Mouse (Mus musculus) embryonic facial prominence, embryonic 11.5 days (tissue): Measurements from ENCODE around the gene Synpo2. TPM values are rescaled to one million over a fixed set of nuclear protein-coding genes. Genes with fewer than 3 reads are reported as not detected.

ENCODE experiments used
- ATAC-seq: fragments of 200-750 bp; cut with Nextera tagmentation; replicated peaks from 2 replicates; pipeline ENCODE4 v1.8.0; 2017; ENCODE audit warnings: low read depth; ENCODE audit not compliant: insufficient number of reproducible peaks, low FRiP score, low TSS enrichment
- DNase-seq: peaks from one replicate; pipeline ENCODE4 v3.0.0-alpha.2; 2015; ENCODE audit warnings: low spot score
- H3K27ac ChIP-seq: fragments of 300-500 bp; sonication (generic); replicated peaks from 2 replicates; pipeline ENCODE4 v1.5.1; 2014; ENCODE audit warnings: mild to moderate bottlenecking, low read depth, low read length, control low read depth
- H3K27me3 ChIP-seq: fragments of 300-500 bp; sonication (generic); 2 replicates; pipeline ENCODE4 v1.6.1; 2014; ENCODE audit warnings: mild to moderate bottlenecking, low read length, moderate library complexity, mixed read lengths; ENCODE audit not compliant: control insufficient read depth, insufficient read depth
- H3K36me3 ChIP-seq: fragments of 300-500 bp; sonication (generic); replicated peaks from 2 replicates; pipeline ENCODE4 v1.6.1; 2014; ENCODE audit warnings: low read depth, mild to moderate bottlenecking, low read length, moderate library complexity, mixed read lengths; ENCODE audit not compliant: control insufficient read depth, insufficient read depth
- H3K4me1 ChIP-seq: fragments of 300-500 bp; sonication (generic); 2 replicates; pipeline ENCODE4 v1.6.1; 2014; ENCODE audit warnings: low read length, mixed read lengths; ENCODE audit not compliant: control insufficient read depth, insufficient read depth
- H3K4me2 ChIP-seq: fragments of 300-500 bp; sonication (generic); 2 replicates; pipeline ENCODE4 v1.6.1; 2014; ENCODE audit warnings: low read depth, mild to moderate bottlenecking, control low read depth, low read length, moderate library complexity
- H3K4me3 ChIP-seq: fragments of 300-500 bp; sonication (generic); 2 replicates; pipeline ENCODE4 v1.5.1; 2014; ENCODE audit warnings: low read depth, low read length, control low read depth
- H3K9ac ChIP-seq: fragments of 300-500 bp; sonication (generic); replicated peaks from 2 replicates; pipeline ENCODE4 v1.6.1; 2014; ENCODE audit warnings: mild to moderate bottlenecking, control low read depth, low read length
- H3K9me3 ChIP-seq: fragments of 300-500 bp; sonication (generic); replicated peaks from 2 replicates; pipeline ENCODE4 v1.6.1; 2016; ENCODE audit warnings: mild to moderate bottlenecking, low read length, inconsistent platforms, mixed read lengths; ENCODE audit not compliant: control insufficient read depth
- WGBS: fragments of 180-500 bp; shearing (Covaris S2); extraction: QIAGEN DNeasy Blood & Tissue Kit; methylation state at CpG from one replicate; pipeline ENCODE4 v1.1.7; 2014; 5-methylcytosine and 5-hydroxymethylcytosine counted together
- polyA plus RNA-seq: library from polyadenylated mRNA; unstranded; fragments of >200 nt; fragmentation: Nextera tagmentation; extraction: Ambion mirVana; gene quantifications from 2 replicates; pipeline ENCODE4 v1.2.1, GENCODE M21; 2014

Gene Synpo2
- polyA plus RNA-seq, 1 experiment from 2014 or later = 6.5 TPM

DNA sequence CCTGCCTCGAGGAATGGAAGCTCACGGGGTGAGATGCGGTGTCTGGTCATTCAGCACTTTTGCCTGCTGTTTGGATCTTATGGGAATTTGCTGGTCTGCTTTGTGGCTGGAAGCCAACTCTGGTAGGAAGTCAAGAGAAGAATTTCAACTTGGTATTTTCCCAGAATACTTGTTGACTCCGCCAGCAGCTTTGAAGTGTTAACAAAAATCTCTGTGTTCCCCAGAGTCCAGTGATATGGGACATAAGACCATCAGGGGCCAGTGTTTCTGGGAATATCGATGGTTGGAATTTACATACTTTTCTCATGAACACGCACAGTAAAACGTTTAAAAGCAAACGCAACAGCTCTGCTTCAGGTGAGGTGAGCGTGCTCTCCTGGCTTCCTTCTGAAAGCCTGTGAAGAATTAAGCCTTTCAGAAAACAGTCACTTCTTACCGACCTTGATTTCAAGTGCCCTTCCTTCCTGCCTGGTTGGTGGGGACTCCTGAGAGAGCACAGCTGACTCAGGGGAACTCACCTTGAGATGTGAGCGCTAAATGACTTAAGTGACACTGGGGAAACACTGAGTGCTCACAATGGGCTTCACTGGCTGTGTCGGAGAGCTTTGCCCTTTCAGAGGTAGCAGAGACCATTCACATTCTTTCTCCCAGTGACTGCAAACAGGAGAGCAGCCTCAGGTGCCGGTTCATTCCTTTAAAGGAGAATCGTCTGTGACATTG, 128.0 kb downstream of the Synpo2 start:
- ATAC-seq = no peak
- Histone ChIP-seq H3K4me1 (no peaks in the 10 kb centered on the region), H3K4me2 (no peak overlapping the region), H3K4me3 (no peak overlapping the region), H3K9me3 (no peaks in the 10 kb centered on the region), H3K36me3 (no peaks in the 10 kb centered on the region), H3K27ac (no peak overlapping the region), H3K27me3 (no peaks in the 10 kb centered on the region), H3K9ac (no peak overlapping the region)
- WGBS = 65% methylated on average over 14 of the region's 14 CpGs
- no peak for DNase-seq

- Histone ChIP-seq H3K9me3 (no peaks in the 10 kb centered on the region), H3K27me3 (no peaks in the 10 kb centered on the region), H3K4me2 (no peak overlapping the region), H3K36me3 (no peaks in the 10 kb centered on the region), H3K9ac (no peak overlapping the region), H3K27ac (no peak overlapping the region), H3K4me3 (no peak overlapping the region), H3K4me1 (no peaks in the 10 kb centered on the region)
- WGBS = 74% methylated on average over 6 of the region's 6 CpGs
- DNase-seq (no peak), ATAC-seq (no peak)
Measured at GRCm38 (mm10) chr3:123104325-123104724, 131.6 kb downstream of the Synpo2 start.

- H3K27ac ChIP-seq = no peak overlapping the region
- 30% methylated on average over 12 of the region's 13 CpGs for WGBS
- no peaks in the 10 kb centered on the region for H3K27me3 ChIP-seq
- ATAC-seq (0 out of 2 replicates have a peak, but pooled peaks have one; percentile 55), DNase-seq (peak; percentile 89)
- H3K9ac ChIP-seq = no peak overlapping the region
- no peak overlapping the region for H3K4me3 ChIP-seq
- no peaks in the 10 kb centered on the region for H3K9me3 ChIP-seq
- H3K36me3 ChIP-seq = no peaks in the 10 kb centered on the region
- H3K4me2 ChIP-seq = no peak overlapping the region
- H3K4me1 ChIP-seq = no peaks in the 10 kb centered on the region
Measured at GRCm38 (mm10) chr3:123103151-123103860, 132.6 kb downstream of the Synpo2 start.

GRCm38 (mm10) chr3:123101761-123102160, 134.2 kb downstream of the Synpo2 start:
- Histone ChIP-seq H3K4me2 (no peak overlapping the region), H3K27me3 (no peaks in the 10 kb centered on the region), H3K4me3 (no peak overlapping the region), H3K9me3 (no peaks in the 10 kb centered on the region), H3K27ac (no peak overlapping the region), H3K36me3 (no peaks in the 10 kb centered on the region), H3K4me1 (no peaks in the 10 kb centered on the region), H3K9ac (no peak overlapping the region)
- 78% methylated on average over 2 of the region's 2 CpGs for WGBS
- DNase-seq = no peak
- ATAC-seq = no peak

DNA sequence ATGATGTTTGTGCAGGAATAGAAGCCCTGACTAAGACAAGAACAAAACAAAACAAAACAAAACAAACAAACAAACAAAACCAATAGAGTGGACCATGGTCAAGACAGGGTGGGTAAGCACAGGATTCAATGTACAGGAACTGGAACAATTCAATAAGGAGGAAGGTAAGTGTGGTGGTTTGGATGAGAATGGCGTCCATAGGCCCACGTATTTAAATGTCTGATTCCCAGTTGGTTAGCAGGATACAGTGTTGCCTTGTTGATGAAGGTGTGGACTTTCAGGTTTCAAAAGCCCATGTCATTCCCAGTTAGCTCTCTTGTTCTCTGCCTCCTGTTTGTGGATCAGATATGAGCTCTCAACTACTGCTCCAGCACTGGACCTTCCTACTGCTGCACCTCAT, 140.8 kb downstream of the Synpo2 start:
- Histone ChIP-seq H3K9me3 (no peaks in the 10 kb centered on the region), H3K4me2 (no peak overlapping the region), H3K27me3 (no peaks in the 10 kb centered on the region), H3K4me3 (no peak overlapping the region), H3K27ac (no peak overlapping the region), H3K36me3 (no peaks in the 10 kb centered on the region), H3K4me1 (no peaks in the 10 kb centered on the region), H3K9ac (no peak overlapping the region)
- ATAC-seq (no peak), DNase-seq (no peak)
- WGBS = 92% methylated on average over 2 of the region's 2 CpGs

GRCm38 (mm10) chr3:123093640-123094361, 142.1 kb downstream of the Synpo2 start:
- Histone ChIP-seq H3K4me3 (no peak overlapping the region), H3K9me3 (no peaks in the 10 kb centered on the region), H3K4me1 (no peaks in the 10 kb centered on the region), H3K27me3 (no peaks in the 10 kb centered on the region), H3K36me3 (no peaks in the 10 kb centered on the region), H3K9ac (no peak overlapping the region), H3K27ac (no peak overlapping the region), H3K4me2 (no peak overlapping the region)
- DNase-seq (no peak), ATAC-seq (no peak)
- 75% methylated on average over 11 of the region's 11 CpGs for whole genome bisulfite sequencing

DNA sequence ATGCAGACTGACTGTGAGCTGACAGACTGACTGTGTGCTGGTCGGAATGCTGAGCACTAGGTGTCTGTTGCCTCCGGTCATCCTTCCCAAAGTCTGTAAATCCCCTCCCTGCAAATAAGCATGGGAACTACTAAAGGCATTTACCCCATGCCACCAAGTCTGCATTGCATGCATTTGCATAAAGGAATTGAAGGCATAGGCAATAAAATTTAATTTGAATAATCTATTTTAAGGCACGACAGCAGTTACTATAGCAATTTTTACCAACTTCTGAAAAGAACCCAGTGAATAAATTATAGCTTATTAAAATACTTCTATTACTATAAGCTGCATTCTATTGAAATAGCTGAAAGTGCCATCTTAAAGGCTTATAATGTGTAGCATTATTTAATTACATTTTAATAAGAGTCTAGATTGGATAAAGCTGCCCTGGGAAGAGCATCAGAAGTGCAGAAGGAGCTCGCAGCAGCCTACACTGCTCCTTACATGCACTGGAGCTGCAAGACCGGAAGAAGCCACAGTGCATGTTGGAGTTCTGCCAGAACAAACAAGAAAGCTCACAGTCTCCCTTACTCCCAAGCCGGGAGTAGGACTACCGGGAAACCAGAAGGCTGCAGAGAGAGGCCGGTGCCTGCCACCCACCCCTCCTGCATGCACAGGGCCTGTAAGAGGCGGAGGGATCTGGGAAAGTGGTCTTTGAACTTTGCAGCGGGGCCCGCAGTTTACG, 142.9 kb downstream of the Synpo2 start:
- no peak overlapping the region for H3K4me3 ChIP-seq
- no peaks in the 10 kb centered on the region for H3K4me1 ChIP-seq
- 57% methylated on average over 12 of the region's 12 CpGs for WGBS
- no peak overlapping the region for H3K9ac ChIP-seq
- H3K36me3 ChIP-seq = no peaks in the 10 kb centered on the region
- no peaks in the 10 kb centered on the region for H3K27me3 ChIP-seq
- no peak overlapping the region for H3K4me2 ChIP-seq
- ATAC-seq = 0 out of 2 replicates have a peak, but pooled peaks have one; percentile 59
- no peak overlapping the region for H3K27ac ChIP-seq
- peak; percentile 47 for DNase-seq
- H3K9me3 ChIP-seq = no peaks in the 10 kb centered on the region
